Mouse (Mus musculus) myocyte (in vitro differentiated cells): ENCODE results near the gene Vmn1r207-ps.
"Not testable (repeated sequence)": the region's sequence is repeated elsewhere in the genome, so short reads cannot be mapped to it uniquely, and the experiment has no call there.

Experiments
- MAX ChIP-seq: IDR thresholded peaks from one replicate; pipeline ENCODE4 v1.6.1; 2011; ENCODE audit warnings: low read depth, mild to moderate bottlenecking, control low read depth
- MYOD1 ChIP-seq, 3 experiments: IDR thresholded peaks; one replicate each; pipeline ENCODE4 v1.6.1; 2011; ENCODE audit warnings: control low read depth in 2 of 3, low read depth in 2 of 3, mild to moderate bottlenecking in 2 of 3, moderate library complexity in 1 of 3; ENCODE audit not compliant: insufficient read length in 2 of 3, control insufficient read depth in 1 of 3
- POLR2A ChIP-seq: IDR thresholded peaks from one replicate; pipeline ENCODE4 v1.6.1; 2011; ENCODE audit warnings: low read depth, mild to moderate bottlenecking, control low read depth, moderate library complexity; ENCODE audit not compliant: insufficient read length

GRCm38 (mm10) chr13:22729529-22729928 lies at the start of gene Vmn1r207-ps:
- TF ChIP-seq MYOD1 (IDR thresholded peaks at IDR 0.05; ENCODE audit: control insufficient read depth in 1 of 3, insufficient read length in 2 of 3, low read depth in 2 of 3); MAX; POLR2A: not testable (repeated sequence)
